Mouse (Mus musculus): ENCODE results near the gene Spdya.
A peak's percentile ranks its signal among the peaks of the same experiment; 100 is the strongest.
"Not testable (repeated sequence)": the region's sequence is repeated elsewhere in the genome, so short reads cannot be mapped to it uniquely, and the experiment has no call there.

The Spdya gene

DNA sequence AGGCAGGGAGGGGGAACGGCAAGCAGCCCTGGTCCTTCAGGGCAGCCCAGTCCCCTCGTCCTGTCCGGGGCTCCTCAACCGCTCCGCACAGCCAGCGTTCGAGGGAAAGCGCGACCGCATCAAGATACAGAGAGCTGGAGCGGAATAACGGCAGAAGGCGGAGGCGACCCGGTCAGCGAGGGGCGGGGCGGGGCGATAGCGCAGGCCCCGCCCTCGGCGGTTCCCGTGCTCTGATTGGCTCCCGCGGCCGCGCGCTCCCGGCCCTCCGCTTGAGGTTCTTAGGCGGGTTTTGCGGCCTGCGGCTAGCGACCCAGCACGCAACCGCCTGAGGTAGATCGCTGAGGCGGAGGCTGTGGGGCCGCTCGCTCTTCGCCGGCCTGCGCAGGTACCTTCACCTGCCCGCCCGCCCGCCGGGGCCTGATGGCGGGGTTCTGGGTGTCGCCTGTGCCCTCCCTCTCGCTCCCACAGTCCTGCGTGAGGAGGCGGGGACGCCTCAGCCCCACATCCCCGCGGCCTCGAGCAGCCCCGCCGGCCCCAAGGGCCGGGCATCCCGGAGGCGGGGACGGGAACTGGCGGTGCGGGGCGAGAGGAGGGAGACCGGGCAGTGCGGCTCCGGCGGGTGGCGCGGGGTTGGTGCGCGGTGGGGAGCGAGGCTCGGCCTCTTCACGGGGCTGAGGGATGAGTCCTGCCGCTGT lies at the start of gene Spdya:
Spdya (plus strand) TSS at position 305 of the 695 bp plus-strand sequence.
- DNase-seq (ENCODE audit: low read depth): no peak

- no peak for DNase-seq (ENCODE audit: low read depth)
These were observed 45.0 kb upstream of the Spdya start for GRCm38 (mm10) chr17:71506832-71507231.

DNA sequence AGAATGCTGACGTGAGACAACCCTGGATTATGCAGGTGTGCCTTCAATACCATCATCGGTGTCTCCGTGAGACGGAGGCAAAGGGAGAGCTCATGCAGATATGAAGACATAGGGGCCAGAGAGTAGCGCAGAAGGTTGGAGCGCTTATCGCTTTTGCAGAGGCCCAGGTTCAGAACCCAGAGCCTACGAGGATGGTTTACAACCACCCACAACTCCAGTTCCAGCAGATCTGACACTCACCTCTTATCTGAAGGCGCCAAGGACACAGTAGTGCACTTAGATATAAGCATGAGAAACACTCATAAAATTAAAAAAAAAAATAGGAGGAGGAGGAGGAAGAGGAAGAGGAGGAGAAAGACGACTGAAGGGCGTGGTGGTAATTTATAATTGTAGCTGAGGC lies 41.6 kb upstream of the Spdya start:
- no peak for DNase-seq (ENCODE audit: low read depth)

GRCm38 (mm10) chr17:71526302-71526708 lies 25.6 kb upstream of the Spdya start:
- no peak for DNase-seq (ENCODE audit: low read depth)

DNA sequence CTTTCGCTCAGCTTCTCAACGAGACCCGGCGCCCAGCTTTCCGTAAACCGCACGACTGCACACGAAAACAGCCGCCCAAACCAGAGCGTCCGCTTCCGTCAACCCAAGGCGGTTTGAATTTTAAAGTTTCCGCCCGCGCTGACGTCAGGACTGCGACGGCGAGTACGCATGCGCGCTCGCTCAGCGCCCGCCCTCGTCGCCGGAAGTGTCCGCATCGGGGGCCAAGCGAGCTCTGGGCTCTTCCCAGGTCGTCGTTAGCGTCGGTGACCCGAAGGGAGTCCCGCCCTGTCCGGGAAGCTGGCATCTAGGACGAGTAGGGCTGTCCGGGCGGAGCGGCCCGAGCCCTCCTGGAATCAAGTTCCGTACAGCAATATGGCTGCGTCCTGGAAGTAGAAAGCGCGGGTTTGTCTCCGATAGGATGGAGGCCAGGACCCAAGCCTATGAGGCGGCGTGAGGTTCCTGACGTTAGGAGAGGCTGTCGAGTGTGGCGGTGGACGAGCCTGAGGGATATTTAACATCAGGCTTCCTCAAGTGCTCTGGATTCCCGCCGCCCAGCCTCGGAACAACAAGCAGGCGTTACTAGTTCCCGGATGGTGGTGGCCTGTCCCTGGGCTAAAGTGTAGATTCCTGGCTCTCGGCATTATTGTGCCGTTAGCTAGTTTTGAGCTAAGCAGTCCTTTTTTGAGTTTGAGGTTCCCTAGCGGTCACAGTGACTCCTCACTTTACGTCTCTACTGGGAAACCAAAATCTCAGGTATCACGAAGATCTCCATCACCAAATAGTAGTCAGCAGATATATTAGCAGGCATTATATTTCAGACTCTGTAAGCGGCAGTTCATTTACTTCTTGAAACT lies 24.9 kb upstream of the Spdya start, which contains the start of gene Ndc80:
Ndc80 (minus strand) TSS at position 147 of the 854 bp plus-strand sequence.
- DNase-seq (ENCODE audit: low read depth): peak; percentile 92

DNA sequence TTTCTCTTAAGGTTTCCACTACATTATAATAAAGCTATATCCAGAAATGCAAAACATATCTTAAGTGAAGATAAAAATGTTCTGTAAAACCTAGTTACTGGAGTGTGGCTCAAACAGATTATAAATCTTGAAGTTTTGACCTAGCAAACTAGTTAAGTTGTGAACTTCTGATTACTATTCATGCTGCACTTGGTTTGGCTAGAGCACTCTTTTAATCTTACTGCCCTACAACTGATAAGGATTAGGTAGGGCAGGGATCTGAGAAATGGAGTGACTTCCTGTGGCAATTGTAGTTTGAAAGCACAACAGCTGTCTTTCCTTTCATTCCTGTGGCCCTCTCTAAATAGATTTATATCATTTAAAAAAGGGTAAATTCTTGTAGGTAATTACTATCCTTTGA lies 23.8 kb upstream of the Spdya start:
- DNase-seq (ENCODE audit: low read depth): no peak

DNA sequence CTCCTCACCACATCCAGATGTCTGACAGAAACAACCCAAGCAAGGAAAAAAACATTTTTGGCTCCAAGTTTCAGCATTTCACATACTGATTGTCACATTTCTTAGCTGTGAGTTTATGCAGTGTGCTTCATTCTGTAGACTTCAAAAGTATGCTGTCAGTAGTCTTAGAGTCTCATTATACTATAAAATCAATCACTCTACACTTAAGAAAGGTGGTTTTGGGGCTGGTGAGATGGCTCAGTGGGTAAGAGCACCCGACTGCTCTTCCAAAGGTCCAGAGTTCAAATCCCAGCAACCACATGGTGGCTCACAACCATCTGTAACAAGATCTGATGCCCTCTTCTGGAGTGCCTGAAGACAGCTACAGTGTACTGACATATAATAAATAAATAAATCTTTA lies 16.3 kb upstream of the Spdya start:
- DNase-seq (ENCODE audit: low read depth): not testable (repeated sequence)

- DNase-seq (ENCODE audit: low read depth): no peak
These were observed 14.7 kb upstream of the Spdya start for GRCm38 (mm10) chr17:71537164-71537563.

DNA sequence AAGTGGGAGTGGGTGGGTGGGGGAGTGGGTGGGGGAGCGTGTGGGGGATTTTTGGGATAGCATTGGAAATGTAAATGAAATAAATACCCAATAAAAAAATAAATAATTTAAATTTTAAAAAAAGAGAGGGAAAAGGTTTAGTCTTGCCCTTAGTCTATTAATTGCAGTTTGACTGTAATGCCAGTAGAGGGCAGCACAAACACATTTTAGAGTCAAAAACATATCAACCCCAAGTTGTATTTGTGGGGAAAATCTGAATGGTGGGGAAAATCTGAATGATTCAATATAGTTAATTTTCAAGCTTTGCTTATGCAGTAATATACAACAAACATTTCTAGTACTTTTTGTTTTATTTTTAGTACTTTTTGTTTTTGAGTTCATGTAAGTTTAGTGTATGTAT lies 3.3 kb upstream of the Spdya start:
- DNase-seq (ENCODE audit: low read depth): no peak

- DNase-seq (ENCODE audit: low read depth): no peak
These were observed 511 bp upstream of the Spdya start for GRCm38 (mm10) chr17:71551350-71551749.

DNA sequence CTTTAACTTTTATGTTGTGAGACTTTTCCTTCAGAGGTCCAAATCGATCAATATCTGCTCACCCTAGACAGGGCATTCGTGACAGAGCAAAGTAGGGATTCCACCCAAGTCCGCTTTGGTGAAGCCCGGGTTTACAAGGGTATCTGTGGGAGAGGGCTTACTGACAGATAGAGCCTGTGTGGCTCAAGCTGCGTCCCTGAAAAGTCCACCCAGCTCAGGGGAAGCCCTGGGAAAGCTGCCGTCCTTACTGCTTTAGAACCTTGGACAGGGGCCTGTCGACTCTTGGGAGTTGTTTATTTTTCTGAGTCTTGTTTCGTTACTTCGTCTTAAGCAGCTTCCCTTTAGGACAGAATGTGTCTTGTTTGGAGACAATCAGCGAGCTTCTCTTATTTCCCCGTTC lies 1.0 kb downstream of the Spdya start:
- DNase-seq (ENCODE audit: low read depth): no peak

GRCm38 (mm10) chr17:71561631-71562030 lies 9.8 kb downstream of the Spdya start:
- no peak for DNase-seq (ENCODE audit: low read depth)

GRCm38 (mm10) chr17:71579176-71579705 lies 27.4 kb downstream of the Spdya start:
- no peak for DNase-seq (ENCODE audit: low read depth)

GRCm38 (mm10) chr17:71597881-71598658 lies 46.2 kb downstream of the Spdya start:
- DNase-seq (ENCODE audit: low read depth): no peak

GRCm38 (mm10) chr17:71598659-71599554 lies 47.0 kb downstream of the Spdya start:
- peak; percentile 70 for DNase-seq (ENCODE audit: low read depth)

DNA sequence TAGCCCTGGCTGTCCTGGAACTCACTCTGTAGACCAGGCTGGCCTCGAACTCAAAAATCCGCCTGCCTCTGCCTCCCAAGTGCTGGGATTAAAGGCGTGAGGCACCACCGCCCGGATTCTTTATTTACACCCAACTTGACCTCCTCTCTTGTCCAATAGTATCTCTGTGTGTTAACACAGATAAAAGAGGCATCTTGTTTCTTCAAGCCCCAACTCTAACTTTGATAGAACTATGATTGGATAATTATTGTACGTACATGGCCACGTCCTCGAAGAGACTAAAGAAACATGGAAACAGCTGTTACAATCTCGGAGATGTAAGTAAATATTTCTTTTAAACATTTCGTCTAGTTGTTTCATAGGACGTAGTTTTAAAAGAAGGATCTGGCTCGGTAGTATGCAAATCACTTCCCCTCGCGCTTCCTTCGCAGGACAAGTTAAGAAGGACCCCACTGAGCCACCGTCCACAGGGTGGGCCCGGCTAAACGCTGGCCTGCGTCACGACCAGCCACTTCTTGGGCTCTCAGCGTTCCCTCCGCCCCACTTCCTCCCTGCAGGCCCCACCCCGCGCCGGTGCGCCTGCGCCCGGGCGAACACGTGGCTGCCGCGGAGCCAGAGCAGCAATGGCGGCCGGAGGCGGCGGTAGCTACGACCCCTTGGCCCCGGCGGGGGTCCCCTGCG lies 63.9 kb downstream of the Spdya start, which contains the start of gene Wdr43:
Wdr43 (plus strand) TSS at position 258 of the 681 bp plus-strand sequence.
- peak; percentile 88 for DNase-seq (ENCODE audit: low read depth)

DNA sequence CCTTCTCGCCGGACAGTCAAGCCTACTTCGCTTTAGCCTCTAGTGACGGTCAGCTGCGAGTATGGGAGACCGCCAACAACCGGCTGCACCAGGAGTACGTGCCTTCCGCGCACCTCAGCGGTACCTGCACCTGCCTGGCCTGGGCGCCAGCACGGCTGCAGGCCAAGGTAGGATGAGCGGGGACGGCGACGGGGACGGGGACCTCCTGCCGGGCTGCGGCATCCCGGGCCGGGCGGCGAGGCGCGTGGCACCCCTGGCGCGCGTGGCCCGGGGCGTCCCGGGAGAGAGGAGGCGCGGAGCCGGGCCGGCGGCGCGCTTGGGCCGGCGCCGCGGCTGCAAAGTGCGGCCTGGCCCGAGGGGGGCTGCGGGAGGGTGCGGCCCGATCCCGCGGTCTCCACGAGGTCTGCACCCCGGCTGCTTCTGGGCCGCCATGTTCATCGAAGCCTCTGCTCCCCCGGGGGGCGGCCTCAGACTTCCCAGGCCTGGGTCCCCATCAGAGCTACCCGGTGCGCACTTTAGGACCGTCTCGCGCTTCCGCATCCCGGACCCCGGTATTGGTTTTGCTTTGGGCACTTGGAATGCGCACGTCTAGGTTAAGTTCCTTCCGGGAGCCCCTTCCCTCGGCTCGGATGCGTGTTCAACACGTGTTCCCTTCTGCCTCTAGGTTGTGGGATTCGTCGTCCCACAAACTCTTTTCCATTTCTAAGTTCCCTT lies 64.6 kb downstream of the Spdya start:
- DNase-seq (ENCODE audit: low read depth): no peak

- DNase-seq (ENCODE audit: low read depth): no peak
These were observed 65.1 kb downstream of the Spdya start for GRCm38 (mm10) chr17:71617033-71617362.

DNA sequence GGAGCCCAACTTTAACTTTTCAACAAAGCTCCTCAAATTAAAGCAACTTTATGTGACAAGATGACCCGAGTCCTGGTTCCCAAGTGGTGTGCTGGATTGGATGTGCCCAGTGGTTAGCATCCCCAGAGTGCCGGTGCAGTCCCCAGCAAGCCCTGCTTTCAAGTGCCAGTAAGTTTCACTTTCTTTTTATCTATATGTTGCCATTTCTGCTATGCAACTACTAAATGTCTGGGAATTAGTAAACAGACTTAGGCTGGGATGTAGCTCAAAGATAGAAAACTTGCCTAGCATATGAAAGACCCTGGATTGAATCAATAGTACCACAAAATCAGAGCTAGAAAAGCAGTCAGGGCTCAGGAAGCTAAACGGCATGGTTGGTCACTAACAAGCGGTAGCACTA lies 66.1 kb downstream of the Spdya start:
- DNase-seq (ENCODE audit: low read depth): no peak

- DNase-seq (ENCODE audit: low read depth): no peak
These were observed 79.9 kb downstream of the Spdya start for GRCm38 (mm10) chr17:71631806-71632205.

All from fibroblast of lung, adult 2 months (primary cell).